Mouse (Mus musculus) natural killer cell, adult 2 months (primary cell): ENCODE data around the gene Pdcd5.

ENCODE experiments used
- DNase-seq, 2 experiments: peaks; one replicate each; pipeline ENCODE4 v3.0.0; 2022; ENCODE audit warnings: low spot score in 2 of 2

Gene Pdcd5

DNA sequence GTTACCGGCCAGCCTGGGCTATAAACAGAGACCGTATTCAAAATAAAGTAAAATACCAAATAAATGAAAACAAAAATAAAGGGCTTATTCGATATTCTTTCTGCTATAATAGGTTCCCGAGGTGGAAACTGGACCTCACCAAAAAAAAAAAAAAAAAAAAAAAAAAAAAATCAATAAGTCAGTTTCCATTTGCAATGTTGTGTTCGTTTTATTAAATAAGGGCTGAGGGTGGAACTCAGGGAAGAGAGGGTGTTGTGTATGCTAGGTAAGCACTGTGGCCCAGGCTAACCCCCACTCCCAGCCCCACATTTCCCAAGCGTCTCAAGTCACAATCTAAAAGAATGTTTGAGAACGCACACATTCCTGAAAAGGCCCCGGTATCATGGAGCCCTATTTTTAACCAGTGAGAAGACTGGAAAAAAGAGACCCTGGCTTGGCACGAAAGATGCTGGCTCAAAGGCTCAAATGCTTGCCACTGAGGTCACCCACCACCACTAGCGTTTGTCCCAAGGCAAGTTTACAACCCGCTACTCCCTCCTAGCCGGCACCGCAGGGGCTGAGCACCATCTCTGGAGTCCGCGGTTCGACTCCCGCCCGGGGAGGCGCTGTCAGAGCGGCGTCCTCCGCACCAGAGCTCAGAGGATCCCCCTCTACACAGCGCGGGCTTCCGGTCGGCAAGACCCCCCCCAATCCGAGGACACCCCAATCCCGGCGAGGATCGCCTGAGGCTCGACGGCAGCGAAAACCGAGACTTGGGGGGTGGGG is 822 bp downstream of the Pdcd5 start:
- peak; percentile 3 to 22 for DNase-seq

- DNase-seq = no peak
Observed at GRCm38 (mm10) chr7:35640072-35640471, 7.2 kb downstream of the Pdcd5 start.

- no peak for DNase-seq
Observed at GRCm38 (mm10) chr7:35636874-35637273, 10.4 kb downstream of the Pdcd5 start.

DNA sequence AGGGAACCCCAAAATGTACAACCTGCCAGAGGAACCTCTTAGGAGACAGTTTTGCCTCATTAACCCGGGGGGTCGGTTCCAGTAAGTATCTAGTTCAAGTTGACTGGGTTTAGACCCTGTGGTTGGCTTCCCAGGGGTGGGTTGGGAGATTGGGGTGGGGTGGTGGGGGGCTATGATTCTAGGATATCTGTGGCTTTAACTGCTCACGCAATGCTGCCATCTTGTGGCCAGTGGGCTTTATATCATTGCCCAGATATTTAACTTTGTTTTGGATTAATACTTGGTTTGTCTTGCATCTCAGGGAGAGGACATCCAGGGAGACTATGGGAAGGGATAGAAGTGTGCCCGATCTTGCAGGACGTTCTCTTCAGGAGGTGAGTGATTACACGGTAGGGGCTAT is 11.1 kb downstream of the Pdcd5 start:
- peak in 1 of 2 experiments; percentile 15 for DNase-seq

- DNase-seq = peak; percentile 13 to 45
Observed at GRCm38 (mm10) chr7:35628496-35628895, 18.8 kb downstream of the Pdcd5 start.

- DNase-seq = no peak
Observed at GRCm38 (mm10) chr7:35627371-35627770, 19.9 kb downstream of the Pdcd5 start.

DNA sequence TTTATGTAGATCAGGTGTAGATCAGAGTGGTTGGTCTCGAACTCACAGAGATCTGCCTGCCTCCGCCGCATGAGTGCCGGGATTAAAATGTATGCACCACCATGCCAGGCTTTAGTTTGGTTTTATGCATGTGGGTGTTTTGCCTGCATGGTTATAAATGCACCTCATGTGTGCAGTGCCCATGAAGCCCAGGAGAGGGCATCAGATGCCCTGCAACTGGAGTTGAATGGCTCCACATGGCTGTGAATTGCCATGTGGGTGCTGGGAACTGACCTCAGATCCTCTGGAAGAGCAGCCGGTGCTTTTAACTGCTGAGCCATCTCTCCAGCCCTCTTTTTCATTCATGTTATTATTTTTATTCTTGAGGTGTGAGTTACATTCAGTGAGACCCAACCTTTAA is 21.3 kb downstream of the Pdcd5 start:
- no peak for DNase-seq

GRCm38 (mm10) chr7:35622626-35623025 is 24.7 kb downstream of the Pdcd5 start:
- no peak for DNase-seq

DNA sequence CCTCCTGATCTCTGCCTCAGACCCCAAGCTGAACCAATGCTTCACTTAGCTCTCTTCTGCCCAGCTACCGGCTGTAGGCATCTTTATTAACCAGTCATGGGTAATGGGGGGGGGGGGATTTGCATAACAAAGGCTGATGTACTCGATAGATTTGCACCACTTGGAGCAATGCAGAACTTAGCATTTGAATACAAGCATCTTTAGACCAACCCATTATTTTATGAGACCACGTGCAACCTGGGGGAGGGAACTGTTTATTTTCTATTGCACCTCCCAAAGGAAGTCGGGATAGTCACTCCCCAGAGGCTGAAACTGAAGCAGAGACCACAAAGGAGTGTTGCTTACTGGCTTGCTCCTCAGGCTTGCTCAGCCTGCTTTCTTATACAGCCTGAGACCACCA is 29.8 kb downstream of the Pdcd5 start:
- no peak for DNase-seq

DNA sequence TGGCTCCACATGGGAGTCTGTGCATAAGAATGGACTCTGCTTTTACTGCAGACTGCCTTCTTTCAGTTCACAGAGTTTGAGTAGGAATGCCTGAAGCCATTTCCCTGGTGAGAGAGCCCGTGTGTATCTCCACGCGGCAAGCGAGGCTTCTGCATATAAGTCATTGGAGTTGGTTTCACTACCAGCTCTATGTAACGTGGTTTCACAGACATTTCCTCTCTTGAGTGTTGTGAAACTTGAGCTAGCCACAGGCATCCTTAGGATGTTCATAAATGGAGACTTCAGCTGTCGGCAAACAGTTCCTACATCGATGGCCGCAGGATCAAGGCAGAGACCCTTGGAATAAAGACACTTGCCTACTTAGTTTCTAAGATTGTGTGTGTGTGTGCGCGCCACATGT is 38.1 kb downstream of the Pdcd5 start:
- no peak for DNase-seq

DNA sequence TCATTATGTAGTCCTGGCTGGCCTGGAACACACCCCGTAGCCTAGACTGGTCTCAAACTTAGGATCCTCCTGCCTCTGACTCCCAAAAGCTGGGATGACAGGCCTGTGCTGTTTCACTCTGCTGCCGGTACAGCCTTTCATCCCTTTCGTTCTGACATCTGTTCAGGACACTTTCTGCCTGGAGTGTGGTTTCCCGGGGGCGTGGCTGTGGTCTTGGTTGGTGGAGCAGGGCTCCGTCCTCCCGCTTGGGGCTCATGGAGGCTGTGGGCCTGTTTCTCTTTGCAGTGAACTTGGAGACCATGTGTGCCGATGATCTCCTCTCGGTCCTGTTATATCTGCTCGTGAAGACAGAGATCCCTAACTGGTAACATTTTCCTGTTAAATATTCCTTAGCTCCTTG is 40.5 kb downstream of the Pdcd5 start:
- no peak for DNase-seq

- DNase-seq = no peak
Observed at GRCm38 (mm10) chr7:35602766-35603165, 44.6 kb downstream of the Pdcd5 start.

DNA sequence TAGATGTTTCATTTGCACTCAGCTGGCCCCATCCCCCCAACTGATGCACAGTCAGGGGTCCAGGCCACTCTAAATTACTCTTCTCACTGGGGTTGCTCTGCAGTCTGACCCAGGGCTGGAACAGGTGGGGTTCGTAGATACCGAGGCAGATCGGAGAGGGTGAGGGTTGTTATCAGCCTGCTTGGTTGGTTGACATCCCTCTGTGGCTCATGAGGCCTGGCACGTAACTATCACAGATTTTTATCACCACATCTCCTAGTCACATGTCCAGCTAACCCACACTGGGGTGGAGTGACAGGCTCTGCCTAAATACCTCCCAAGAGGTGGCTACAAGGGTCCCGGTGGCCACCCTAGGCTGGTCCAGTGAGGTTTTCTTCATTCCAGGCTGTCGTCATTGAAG is 46.2 kb downstream of the Pdcd5 start:
- no peak for DNase-seq

- no peak for DNase-seq
Observed at GRCm38 (mm10) chr7:35600031-35600430, 47.3 kb downstream of the Pdcd5 start.

- no peak for DNase-seq
Observed at GRCm38 (mm10) chr7:35599492-35599891, 47.8 kb downstream of the Pdcd5 start.

- no peak for DNase-seq
Observed at GRCm38 (mm10) chr7:35594311-35594710, 53.0 kb downstream of the Pdcd5 start.
